Mouse (Mus musculus) adipocyte (in vitro differentiated cells): ENCODE measurements at regions not wholly inside any gene's neighbourhood (a gene's known extent, or its start where the extent isn't known, plus 50 kb on each side); places are given as distances from the start of the nearest gene placed in this dataset.

Source experiments
- DNase-seq: peaks from one replicate; pipeline ENCODE4 v3.0.0-alpha.2; 2016; ENCODE audit warnings: low spot score

- DNase-seq: no peak
These were observed 70.1 kb upstream of the Lrig3 start for GRCm38 (mm10) chr10:125895744-125896482.

GRCm38 (mm10) chr10:125896646-125897045, 69.3 kb upstream of the Lrig3 start:
- DNase-seq: no peak

GRCm38 (mm10) chr10:125899504-125899903, 66.5 kb upstream of the Lrig3 start:
- DNase-seq: no peak

- DNase-seq: no peak
These were observed 65.4 kb upstream of the Lrig3 start for GRCm38 (mm10) chr10:125900562-125900961.

GRCm38 (mm10) chr10:125902668-125903067, 63.3 kb upstream of the Lrig3 start:
- DNase-seq: no peak

GRCm38 (mm10) chr10:125912207-125912606, 53.8 kb upstream of the Lrig3 start:
- DNase-seq: no peak
